Mouse (Mus musculus) adrenal gland, adult 18-20 months (tissue): Measurements from ENCODE around the gene Pmel. TPM values are rescaled to one million over a fixed set of nuclear protein-coding genes. Genes with fewer than 3 reads are reported as not detected.
"Not testable (repeated sequence)": the region's sequence is repeated elsewhere in the genome, so short reads cannot be mapped to it uniquely, and the experiment has no call there.

Experiments used
- DNase-seq, 2 experiments: peaks; one replicate each; pipeline ENCODE4 v3.0.0; 2021 to 2022; ENCODE audit warnings: low spot score in 2 of 2
- total RNA-seq, 2 experiments: library from RNA; stranded (reverse); gene quantifications; 1 replicate in 1 of 2; 2 replicates in 1 of 2; pipeline ENCODE4 v1.2.3; 2021

Pmel gene
- total RNA-seq, 2 experiments from 2014 or later = 0.42 to 1.1 TPM

- no peak for DNase-seq
Observed at GRCm38 (mm10) chr10:128700712-128701111, 3.3 kb upstream of the Pmel start.

- DNase-seq = peak in 1 of 2 experiments; percentile 13
Observed at GRCm38 (mm10) chr10:128702328-128703007, 1.5 kb upstream of the Pmel start.

GRCm38 (mm10) chr10:128704491-128705316 lies 709 bp downstream of the Pmel start, which contains the start of gene Cdk2:
Cdk2 (minus strand) TSS chr10:128705031.
- DNase-seq = peak; percentile 88 to 93

- no peak for DNase-seq
Observed at GRCm38 (mm10) chr10:128705317-128705693, 1.3 kb downstream of the Pmel start.

GRCm38 (mm10) chr10:128711318-128711717 lies 7.3 kb downstream of the Pmel start:
- not testable (repeated sequence) for DNase-seq

- no peak for DNase-seq
Observed at GRCm38 (mm10) chr10:128715559-128716537, 11.9 kb downstream of the Pmel start.

GRCm38 (mm10) chr10:128725466-128725865 lies 21.5 kb downstream of the Pmel start:
- not testable (repeated sequence) for DNase-seq

GRCm38 (mm10) chr10:128728059-128728458 lies 24.1 kb downstream of the Pmel start:
- no peak for DNase-seq

GRCm38 (mm10) chr10:128731002-128731433 lies 27.0 kb downstream of the Pmel start:
- DNase-seq = peak; percentile 68 to 79

- no peak for DNase-seq
Observed at GRCm38 (mm10) chr10:128731992-128732391, 28.0 kb downstream of the Pmel start.

- peak; percentile 40 to 41 for DNase-seq
Observed at GRCm38 (mm10) chr10:128737435-128737834, 33.4 kb downstream of the Pmel start.

- DNase-seq = no peak
Observed at GRCm38 (mm10) chr10:128740296-128740695, 36.3 kb downstream of the Pmel start.

GRCm38 (mm10) chr10:128742616-128743015 lies 38.6 kb downstream of the Pmel start:
- no peak for DNase-seq

GRCm38 (mm10) chr10:128743235-128743634 lies 39.2 kb downstream of the Pmel start:
- no peak for DNase-seq

GRCm38 (mm10) chr10:128743791-128744191 lies 39.8 kb downstream of the Pmel start:
- peak; percentile 56 to 65 for DNase-seq

GRCm38 (mm10) chr10:128744211-128744610 lies 40.2 kb downstream of the Pmel start:
- no peak for DNase-seq

GRCm38 (mm10) chr10:128744680-128745601 lies 40.9 kb downstream of the Pmel start, which contains the start of gene Dgka:
Dgka (minus strand) TSS chr10:128744855.
- DNase-seq = no peak

GRCm38 (mm10) chr10:128745946-128746613 lies 42.1 kb downstream of the Pmel start:
- no peak for DNase-seq

- no peak for DNase-seq
Observed at GRCm38 (mm10) chr10:128746972-128747645, 43.1 kb downstream of the Pmel start.
